Mouse (Mus musculus) kidney, embryonic 15.5 days (tissue): ENCODE data around the gene Lias. TPM values are rescaled to one million over a fixed set of nuclear protein-coding genes. Genes with fewer than 3 reads are reported as not detected.

Experiments used
- ATAC-seq: fragments of 200-750 bp; cut with Nextera tagmentation; replicated peaks from 2 replicates; pipeline ENCODE4 v1.8.0; 2017; ENCODE audit warnings: moderate TSS enrichment; ENCODE audit not compliant: low FRiP score
- H3K27ac ChIP-seq: fragments of 300-500 bp; sonication (generic); 2 replicates; pipeline ENCODE4 v1.5.1; 2015; ENCODE audit warnings: mild to moderate bottlenecking, inconsistent platforms
- H3K27me3 ChIP-seq: fragments of 300-500 bp; sonication (generic); 2 replicates; pipeline ENCODE4 v1.6.1; 2015; ENCODE audit warnings: inconsistent platforms
- H3K36me3 ChIP-seq: fragments of 300-500 bp; sonication (generic); 2 replicates; pipeline ENCODE4 v1.6.1; 2015; ENCODE audit warnings: inconsistent platforms
- H3K4me1 ChIP-seq: fragments of 300-500 bp; sonication (generic); 2 replicates; pipeline ENCODE4 v1.6.1; 2015; ENCODE audit warnings: inconsistent platforms
- H3K4me2 ChIP-seq: fragments of 300-500 bp; sonication (generic); 2 replicates; pipeline ENCODE4 v1.6.1; 2015; ENCODE audit warnings: moderate library complexity, mild to moderate bottlenecking, inconsistent platforms
- H3K4me3 ChIP-seq: fragments of 300-500 bp; sonication (generic); replicated peaks from 2 replicates; pipeline ENCODE4 v1.5.1; 2015; ENCODE audit warnings: mild to moderate bottlenecking, inconsistent platforms
- H3K9ac ChIP-seq: fragments of 300-500 bp; sonication (generic); 2 replicates; pipeline ENCODE4 v1.6.1; 2015; ENCODE audit warnings: mild to moderate bottlenecking, inconsistent platforms
- H3K9me3 ChIP-seq: fragments of 300-500 bp; sonication (generic); replicated peaks from 2 replicates; pipeline ENCODE4 v1.6.1; 2016; ENCODE audit warnings: inconsistent platforms
- WGBS: fragments of 180-500 bp; shearing (Covaris S2); methylation state at CpG from one replicate; pipeline ENCODE4 v1.1.7; 2015; ENCODE audit warnings: mixed read lengths; 5-methylcytosine and 5-hydroxymethylcytosine counted together
- polyA plus RNA-seq: library from polyadenylated mRNA; unstranded; fragments of >200 nt; fragmentation: Nextera tagmentation; extraction: Ambion mirVana; gene quantifications from 2 replicates; pipeline ENCODE4 v1.2.1, GENCODE M21; 2015

Gene Lias
- polyA plus RNA-seq, 1 experiment from 2014 or later: 71.5 TPM

- Histone ChIP-seq H3K27ac (no peak overlapping the region), H3K4me1 (peaks cover 28% of the 10 kb centered on the region), H3K36me3 (0 out of 2 replicates have a peak, but pooled peaks cover 9% of the 10 kb centered on the region), H3K9me3 (no peaks in the 10 kb centered on the region), H3K4me2 (no peak overlapping the region), H3K9ac (no peak overlapping the region), H3K27me3 (no peaks in the 10 kb centered on the region), H3K4me3 (no peak overlapping the region)
- no peak for ATAC-seq
- WGBS: 87% methylated on average over 3 of the region's 3 CpGs
Measured at GRCm38 (mm10) chr5:65459454-65459853, 68.2 kb downstream of the Lias start.

Other genes with a start within 250 kb of the Lias start
- gene Wdr19, start 191.8 kb upstream of the Lias start, polyA plus RNA-seq: 9.9 and 13.7 TPM in 2 replicates
- 95.3 and 96.5 TPM in 2 replicates for gene Rfc1, start 55.8 kb upstream of the Lias start, polyA plus RNA-seq
- gene Klb, start 43.2 kb upstream of the Lias start, polyA plus RNA-seq: 0.15 and 0.44 TPM in 2 replicates
- gene Rpl9, start 53 bp upstream of the Lias start, polyA plus RNA-seq: 1,013 and 1,049 TPM in 2 replicates
- 92.0 and 97.3 TPM in 2 replicates for gene Ugdh, start 44.5 kb downstream of the Lias start, polyA plus RNA-seq
- gene Gm43552, start 101.3 kb downstream of the Lias start, polyA plus RNA-seq: not detected in 2 replicates
- gene Smim14, start 145.7 kb downstream of the Lias start, polyA plus RNA-seq: 96.9 and 107 TPM in 2 replicates
- 171 and 184 TPM in 2 replicates for gene Ube2k, start 145.7 kb downstream of the Lias start, polyA plus RNA-seq